Mouse (Mus musculus) embryonic facial prominence, embryonic 15.5 days (tissue): ENCODE measurements around the gene Mrfap1. TPM values are rescaled to one million over a fixed set of nuclear protein-coding genes. Genes with fewer than 3 reads are reported as not detected.
A peak's percentile ranks its signal among the peaks of the same experiment; 100 is the strongest.
"Not testable (repeated sequence)": the region's sequence is repeated elsewhere in the genome, so short reads cannot be mapped to it uniquely, and the experiment has no call there.

ENCODE experiments used
- ATAC-seq: fragments of 200-750 bp; cut with Nextera tagmentation; 2 replicates; pipeline ENCODE4 v1.8.0; 2017; ENCODE audit warnings: low read depth, moderate TSS enrichment; ENCODE audit not compliant: insufficient number of reproducible peaks, low FRiP score, low TSS enrichment
- H3K27ac ChIP-seq: fragments of 300-500 bp; sonication (generic); replicated peaks from 2 replicates; pipeline ENCODE4 v1.5.1; 2015; ENCODE audit warnings: mild to moderate bottlenecking, inconsistent platforms
- H3K27me3 ChIP-seq: fragments of 300-500 bp; sonication (generic); 2 replicates; pipeline ENCODE4 v1.6.1; 2015; ENCODE audit warnings: inconsistent platforms
- H3K36me3 ChIP-seq: fragments of 300-500 bp; sonication (generic); 2 replicates; pipeline ENCODE4 v1.6.1; 2015; ENCODE audit warnings: mild to moderate bottlenecking, inconsistent platforms
- H3K4me1 ChIP-seq: fragments of 300-500 bp; sonication (generic); 2 replicates; pipeline ENCODE4 v1.6.1; 2015; ENCODE audit warnings: inconsistent platforms
- H3K4me2 ChIP-seq: fragments of 300-500 bp; sonication (generic); replicated peaks from 2 replicates; pipeline ENCODE4 v1.6.1; 2015; ENCODE audit warnings: mild to moderate bottlenecking, inconsistent platforms
- H3K4me3 ChIP-seq: fragments of 300-500 bp; sonication (generic); replicated peaks from 2 replicates; pipeline ENCODE4 v1.5.1; 2015; ENCODE audit warnings: mild to moderate bottlenecking, inconsistent platforms
- H3K9ac ChIP-seq: fragments of 300-500 bp; sonication (generic); 2 replicates; pipeline ENCODE4 v1.6.1; 2015; ENCODE audit warnings: inconsistent platforms
- H3K9me3 ChIP-seq: fragments of 300-500 bp; sonication (generic); replicated peaks from 2 replicates; pipeline ENCODE4 v1.6.1; 2016; ENCODE audit warnings: inconsistent platforms
- WGBS: fragments of 180-500 bp; shearing (Covaris S2); methylation state at CpG from one replicate; pipeline ENCODE4 v1.1.7; 2015; 5-methylcytosine and 5-hydroxymethylcytosine counted together
- polyA plus RNA-seq: library from polyadenylated mRNA; unstranded; fragments of >200 nt; fragmentation: Nextera tagmentation; extraction: Ambion mirVana; gene quantifications from 2 replicates; pipeline ENCODE4 v1.2.1, GENCODE M21; 2015

The Mrfap1 gene
- polyA plus RNA-seq, 1 experiment from 2014 or later: 531 TPM

DNA sequence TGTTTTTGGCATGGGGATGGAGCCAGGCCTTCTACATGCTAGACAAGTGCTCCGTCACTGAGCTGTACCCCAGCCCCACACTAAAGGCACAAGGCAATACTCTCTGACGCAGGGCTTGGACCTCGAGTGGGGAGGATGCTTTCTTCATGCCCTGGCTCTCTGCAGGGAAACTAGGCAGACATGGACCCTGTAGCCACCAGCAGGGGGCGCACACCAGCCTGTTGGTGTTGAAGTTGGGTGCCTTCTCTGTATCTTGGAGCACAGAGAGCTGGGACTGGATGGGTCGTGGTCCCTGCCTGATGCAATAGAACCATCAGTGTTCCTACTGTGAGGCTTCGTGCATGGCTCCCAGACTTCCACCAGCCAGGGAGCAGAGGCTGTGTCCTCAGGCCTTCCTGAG is 23.6 kb upstream of the Mrfap1 start:
- 46% methylated on average over 6 of the region's 6 CpGs for WGBS
- H3K4me3 ChIP-seq: no peak overlapping the region
- H3K27me3 ChIP-seq: no peaks in the 10 kb centered on the region
- H3K4me1 ChIP-seq: no peaks in the 10 kb centered on the region
- H3K9ac ChIP-seq: no peak overlapping the region
- no peaks in the 10 kb centered on the region for H3K9me3 ChIP-seq
- H3K4me2 ChIP-seq: no peak overlapping the region
- H3K36me3 ChIP-seq: peaks cover 10% of the 10 kb centered on the region; the same call in 1 of the 2 replicates
- no peak overlapping the region for H3K27ac ChIP-seq
- no peak; the same call in 1 of the 2 replicates for ATAC-seq

DNA sequence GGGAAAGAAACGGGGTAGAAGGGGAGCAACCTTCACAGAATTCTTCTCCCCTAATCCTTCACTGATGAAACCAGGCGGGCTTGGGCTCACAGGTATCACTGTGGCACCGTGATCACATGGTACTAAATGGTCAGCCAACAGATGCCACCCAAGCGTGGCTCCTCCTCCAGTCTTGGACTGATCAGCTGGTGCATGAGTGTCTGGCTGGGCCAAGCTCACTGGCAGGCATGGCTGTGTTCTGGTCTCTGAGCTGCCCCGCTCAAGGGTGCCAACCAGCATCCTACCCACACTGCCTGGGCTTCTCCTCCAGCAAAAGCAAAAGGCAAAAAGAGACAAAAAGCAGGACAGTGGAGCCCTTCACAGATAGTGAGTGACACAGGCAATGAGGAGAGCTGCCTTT is 23.2 kb upstream of the Mrfap1 start:
- WGBS: 90% methylated on average over 5 of the region's 5 CpGs
- Histone ChIP-seq H3K4me2 (no peak overlapping the region), H3K36me3 (peaks cover 10% of the 10 kb centered on the region; the same call in 1 of the 2 replicates), H3K27me3 (no peaks in the 10 kb centered on the region), H3K4me1 (no peaks in the 10 kb centered on the region), H3K9me3 (no peaks in the 10 kb centered on the region), H3K4me3 (no peak overlapping the region), H3K9ac (no peak overlapping the region), H3K27ac (no peak overlapping the region)
- no peak for ATAC-seq

DNA sequence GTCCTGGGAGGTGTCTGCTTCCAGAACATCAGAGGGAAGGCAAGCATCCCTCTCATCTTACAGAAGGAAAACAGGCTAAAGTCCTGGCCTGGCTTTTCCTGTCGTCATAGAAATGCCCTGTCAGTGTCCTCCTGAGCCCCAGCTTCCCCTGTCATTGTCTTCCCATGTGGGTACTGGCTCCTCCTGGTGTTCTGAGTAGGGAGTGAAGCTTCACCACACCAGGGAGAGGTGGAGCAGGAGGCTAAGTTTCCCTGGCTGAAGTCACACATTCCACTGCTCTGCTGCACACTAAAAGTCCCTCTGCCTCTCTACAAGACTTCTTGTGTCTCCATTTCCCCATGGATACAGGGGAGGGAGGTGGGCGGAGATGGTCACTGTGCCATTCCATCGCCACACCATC is 21.2 kb upstream of the Mrfap1 start:
- H3K4me2 ChIP-seq: no peak overlapping the region
- no peaks in the 10 kb centered on the region for H3K4me1 ChIP-seq
- H3K9me3 ChIP-seq: no peaks in the 10 kb centered on the region
- 0 out of 2 replicates have a peak, but pooled peaks cover 3% of the 10 kb centered on the region for H3K36me3 ChIP-seq
- no peak overlapping the region for H3K9ac ChIP-seq
- H3K4me3 ChIP-seq: no peak overlapping the region
- 59% methylated on average over 3 of the region's 3 CpGs for WGBS
- no peak overlapping the region for H3K27ac ChIP-seq
- H3K27me3 ChIP-seq: no peaks in the 10 kb centered on the region
- no peak for ATAC-seq

DNA sequence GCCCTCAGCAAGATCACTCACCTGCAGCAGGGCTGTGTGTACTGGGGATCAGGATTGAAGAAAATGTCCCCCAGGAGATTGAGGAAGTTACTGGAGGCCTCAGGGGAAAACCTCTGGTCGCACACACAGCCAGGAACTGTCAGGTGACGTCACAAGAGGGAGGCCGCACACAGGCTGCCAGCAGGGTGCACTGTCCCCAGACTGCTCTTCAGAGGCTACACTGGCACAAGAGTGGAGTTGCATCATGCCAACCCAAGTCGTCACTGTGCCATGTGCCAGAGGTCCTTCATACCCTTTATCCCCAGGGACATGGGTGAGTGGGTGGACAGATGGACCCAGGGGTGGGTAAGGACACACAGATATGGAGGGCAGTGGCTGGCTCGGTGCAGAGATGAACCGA is 18.0 kb upstream of the Mrfap1 start:
- H3K4me3 ChIP-seq: no peak overlapping the region
- no peaks in the 10 kb centered on the region for H3K36me3 ChIP-seq
- no peaks in the 10 kb centered on the region for H3K27me3 ChIP-seq
- WGBS: 63% methylated on average over 6 of the region's 6 CpGs
- H3K9ac ChIP-seq: no peak overlapping the region
- no peak overlapping the region for H3K4me2 ChIP-seq
- no peaks in the 10 kb centered on the region for H3K4me1 ChIP-seq
- no peaks in the 10 kb centered on the region for H3K9me3 ChIP-seq
- ATAC-seq: no peak
- H3K27ac ChIP-seq: no peak overlapping the region

DNA sequence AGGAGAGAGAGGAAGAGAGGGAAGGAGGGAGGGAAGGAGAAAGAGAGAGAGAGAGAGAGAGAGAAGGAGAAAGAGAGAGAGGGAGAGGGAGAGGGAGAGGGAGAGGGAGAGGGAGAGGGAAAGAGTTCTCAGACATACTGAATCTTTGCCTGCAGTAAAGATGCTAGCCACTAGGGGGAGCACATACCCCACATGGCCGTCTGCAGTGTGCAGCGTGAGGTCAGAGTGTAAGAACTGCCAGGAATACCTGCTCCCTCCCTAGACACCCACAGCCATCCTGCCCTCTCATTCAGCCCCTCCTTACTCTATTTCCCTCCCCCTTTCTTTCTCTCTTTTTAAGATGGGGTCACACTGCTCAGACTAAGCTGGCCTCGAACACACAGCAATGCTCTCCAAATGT is 14.8 kb upstream of the Mrfap1 start:
- ATAC-seq: 0 out of 2 replicates have a peak, but pooled peaks have one; percentile 35
- Histone ChIP-seq H3K4me1 (no peaks in the 10 kb centered on the region), H3K27me3 (no peaks in the 10 kb centered on the region), H3K4me3 (no peak overlapping the region), H3K27ac (no peak overlapping the region), H3K9me3 (no peaks in the 10 kb centered on the region), H3K36me3 (no peaks in the 10 kb centered on the region), H3K9ac (no peak overlapping the region), H3K4me2 (no peak overlapping the region)
- WGBS: 32% methylated on average over 3 of the region's 3 CpGs

DNA sequence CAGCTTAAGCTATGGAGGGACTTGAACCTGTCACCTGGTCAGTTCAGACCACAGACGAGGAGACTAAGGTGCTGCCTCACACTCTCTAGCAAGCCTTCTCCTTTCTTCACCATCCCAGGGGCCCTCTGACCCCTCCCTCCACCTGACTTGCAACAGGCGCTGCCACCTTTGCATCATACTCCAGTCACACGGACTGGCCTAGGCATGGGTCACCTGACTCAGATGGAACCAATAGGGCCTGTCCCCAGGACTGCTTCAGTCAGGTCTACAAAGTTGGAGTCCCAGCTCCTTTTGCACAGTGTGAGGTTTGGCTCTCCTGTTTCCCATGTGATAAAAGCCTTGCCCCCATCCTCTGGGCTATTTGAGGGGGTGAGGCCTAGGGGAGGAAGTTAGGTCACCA is 14.1 kb upstream of the Mrfap1 start:
- Histone ChIP-seq H3K4me3 (no peak overlapping the region), H3K27me3 (no peaks in the 10 kb centered on the region), H3K4me1 (no peaks in the 10 kb centered on the region), H3K36me3 (no peaks in the 10 kb centered on the region), H3K27ac (no peak overlapping the region), H3K9me3 (no peaks in the 10 kb centered on the region), H3K4me2 (no peak overlapping the region), H3K9ac (no peak overlapping the region)
- 74% methylated on average over 3 of the region's 3 CpGs for WGBS
- no peak for ATAC-seq

DNA sequence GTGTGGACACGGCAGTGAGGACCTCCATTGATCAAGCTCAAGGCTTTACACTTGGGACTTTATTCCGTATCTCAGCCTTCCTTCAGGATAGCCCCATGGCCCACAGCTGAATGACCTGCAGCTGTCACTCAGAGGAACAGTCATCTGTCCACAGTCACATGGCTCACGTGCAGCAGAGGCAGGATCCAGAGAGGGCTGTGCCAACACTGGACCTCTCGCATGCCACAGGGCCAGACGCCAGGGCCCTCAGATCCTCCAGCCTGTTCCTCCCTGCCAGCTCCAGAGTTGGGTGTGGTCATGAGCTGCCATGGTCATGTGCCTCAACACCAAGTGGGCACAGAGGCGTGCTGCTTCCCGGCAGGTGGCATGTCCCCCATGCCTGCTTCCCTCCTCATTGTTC is 12.6 kb upstream of the Mrfap1 start:
- no peak overlapping the region for H3K9ac ChIP-seq
- no peak overlapping the region for H3K4me2 ChIP-seq
- no peaks in the 10 kb centered on the region for H3K4me1 ChIP-seq
- H3K27ac ChIP-seq: no peak overlapping the region
- H3K4me3 ChIP-seq: no peak overlapping the region
- no peaks in the 10 kb centered on the region for H3K36me3 ChIP-seq
- no peaks in the 10 kb centered on the region for H3K9me3 ChIP-seq
- ATAC-seq: no peak
- H3K27me3 ChIP-seq: no peaks in the 10 kb centered on the region
- 79% methylated on average over 7 of the region's 7 CpGs for WGBS

DNA sequence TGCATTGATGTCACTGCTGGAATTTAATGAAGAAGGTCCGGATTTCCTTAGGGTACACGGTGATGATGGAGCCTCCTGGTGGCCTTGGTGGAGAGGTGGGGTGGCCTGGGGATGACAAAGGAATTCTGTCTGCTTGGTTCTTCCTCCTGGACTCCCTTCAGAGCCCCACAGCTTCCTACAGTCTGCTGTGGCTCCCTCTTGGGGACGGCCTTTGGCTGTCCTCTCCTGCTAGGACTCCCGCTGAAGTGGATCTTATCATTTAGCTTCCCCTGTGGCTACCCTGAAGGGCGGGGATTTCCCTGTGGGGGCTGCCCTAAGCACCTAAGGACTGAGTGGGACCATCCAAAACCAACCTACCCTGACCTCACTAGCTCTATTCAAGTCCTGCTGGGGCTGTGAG is 10.5 kb upstream of the Mrfap1 start:
- WGBS: 23% methylated on average over 5 of the region's 5 CpGs
- Histone ChIP-seq H3K4me1 (no peaks in the 10 kb centered on the region), H3K36me3 (no peaks in the 10 kb centered on the region), H3K27ac (no peak overlapping the region), H3K4me2 (no peak overlapping the region), H3K9me3 (no peaks in the 10 kb centered on the region), H3K27me3 (no peaks in the 10 kb centered on the region), H3K4me3 (no peak overlapping the region), H3K9ac (no peak overlapping the region)
- no peak for ATAC-seq

DNA sequence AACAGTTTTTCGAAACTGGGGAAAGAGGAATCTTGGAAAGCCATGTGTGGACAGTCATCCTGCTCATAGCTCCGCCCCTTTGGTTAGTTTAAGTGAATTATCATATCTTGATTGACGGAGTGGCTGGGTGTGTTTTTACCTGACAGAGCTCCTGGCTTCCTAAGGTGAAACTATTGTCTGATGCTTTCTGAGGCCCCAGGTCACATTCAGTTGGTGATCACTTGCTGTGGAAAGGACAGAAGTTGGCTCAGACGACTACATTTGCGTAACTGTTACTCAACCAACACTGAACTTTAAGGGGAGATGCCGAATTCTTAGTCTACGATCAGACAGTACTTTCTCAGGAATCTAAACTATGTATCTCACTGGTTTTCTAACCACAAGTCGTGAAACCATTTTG is 719 bp upstream of the Mrfap1 start:
- WGBS: 34% methylated on average over 8 of the region's 8 CpGs
- Histone ChIP-seq H3K9ac (no peak overlapping the region), H3K36me3 (peaks cover 16% of the 10 kb centered on the region; the same call in 1 of the 2 replicates), H3K4me3 (peak overlapping the region; percentile 67), H3K27ac (peak overlapping the region; percentile 86), H3K4me2 (peak overlapping the region; percentile 71), H3K9me3 (no peaks in the 10 kb centered on the region), H3K4me1 (peaks cover 12% of the 10 kb centered on the region), H3K27me3 (0 out of 2 replicates have a peak, but pooled peaks cover 4% of the 10 kb centered on the region)
- no peak for ATAC-seq

DNA sequence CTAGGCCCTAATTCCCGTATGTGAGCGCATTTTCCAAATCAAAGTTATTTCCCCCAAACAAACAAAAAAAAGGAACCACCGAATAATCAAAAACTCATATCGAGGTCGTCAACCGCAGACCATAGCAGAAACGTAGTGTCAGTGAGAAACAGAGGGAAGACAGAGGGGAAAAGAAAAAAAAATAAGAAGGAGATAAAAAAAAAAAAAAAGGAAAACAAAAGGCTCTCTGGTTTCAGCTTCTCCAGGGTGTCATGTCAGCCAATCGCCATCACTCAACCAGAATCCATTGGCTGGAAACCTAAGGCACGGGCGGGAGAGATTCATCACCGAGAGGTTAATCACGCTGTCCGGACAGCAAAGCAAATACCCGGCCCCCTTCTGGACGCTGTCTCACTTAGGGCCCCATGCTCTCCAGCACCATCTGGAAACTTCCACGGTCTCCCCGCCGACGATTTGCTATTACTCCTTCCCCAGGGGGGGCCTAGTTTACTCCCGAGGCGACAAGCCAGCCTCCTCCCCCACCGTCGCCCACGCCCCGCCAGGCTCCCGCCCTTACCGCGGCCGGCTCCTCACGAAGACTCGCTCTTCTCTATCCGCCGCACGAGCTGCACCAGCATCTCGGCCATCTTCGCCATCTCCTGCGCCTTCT is 801 bp downstream of the Mrfap1 start:
- H3K4me2 ChIP-seq: peak overlapping the region; percentile 71
- ATAC-seq: peak; percentile 63
- H3K4me3 ChIP-seq: peak overlapping the region; percentile 67
- peak overlapping the region; percentile 98 for H3K27ac ChIP-seq
- H3K27me3 ChIP-seq, H3K9me3 ChIP-seq: not testable (repeated sequence)
- peaks cover 16% of the 10 kb centered on the region; the same call in 1 of the 2 replicates for H3K36me3 ChIP-seq
- peak overlapping the region; percentile 68 for H3K9ac ChIP-seq
- H3K4me1 ChIP-seq: peaks cover 12% of the 10 kb centered on the region
- WGBS: 3% methylated on average over 35 of the region's 37 CpGs

DNA sequence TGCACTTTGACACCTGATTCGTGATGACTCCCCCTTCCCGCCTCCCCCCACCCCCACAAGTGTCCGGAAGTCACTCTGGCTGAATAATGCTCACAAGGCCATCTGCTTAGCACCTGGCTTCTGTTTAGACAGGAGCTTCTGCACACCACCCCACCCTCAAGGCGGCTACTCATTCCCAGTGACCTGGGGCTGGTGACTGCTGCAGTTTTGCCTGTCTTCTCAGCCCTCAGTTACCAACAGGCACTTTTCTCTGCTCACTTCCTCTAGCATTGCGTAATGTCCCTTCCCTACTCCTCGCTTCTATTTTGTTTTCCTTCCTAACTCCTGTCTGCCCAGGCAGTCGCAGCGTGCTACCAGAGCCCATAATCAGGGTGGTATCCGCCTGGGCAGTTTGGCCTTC is 4.7 kb downstream of the Mrfap1 start:
- peaks cover 16% of the 10 kb centered on the region; the same call in 1 of the 2 replicates for H3K36me3 ChIP-seq
- H3K4me1 ChIP-seq: peaks cover 7% of the 10 kb centered on the region
- no peak overlapping the region for H3K9ac ChIP-seq
- WGBS: 75% methylated on average over 9 of the region's 9 CpGs
- H3K27ac ChIP-seq: no peak overlapping the region
- H3K4me2 ChIP-seq: no peak overlapping the region
- no peak for ATAC-seq
- H3K27me3 ChIP-seq: no peaks in the 10 kb centered on the region
- no peak overlapping the region for H3K4me3 ChIP-seq
- no peaks in the 10 kb centered on the region for H3K9me3 ChIP-seq

DNA sequence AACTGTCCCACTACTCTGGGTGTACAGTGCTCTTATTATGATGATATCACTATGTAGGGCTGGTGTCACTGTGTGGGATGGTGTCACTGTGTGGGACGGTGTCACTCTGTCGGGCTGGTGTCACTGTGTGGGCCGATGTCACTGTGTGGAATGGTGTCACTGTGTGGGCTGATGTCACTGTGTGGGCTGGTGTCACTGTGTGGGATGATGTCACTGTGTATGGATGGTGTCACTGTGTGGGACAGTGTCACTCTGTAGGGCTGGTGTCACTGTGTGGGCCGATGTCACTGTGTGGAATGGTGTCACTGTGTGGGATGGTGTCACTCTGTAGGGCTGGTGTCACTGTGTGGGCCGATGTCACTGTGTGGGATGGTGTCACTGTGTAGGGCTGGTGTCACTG is 10.5 kb downstream of the Mrfap1 start:
- ATAC-seq: no peak
- H3K27ac ChIP-seq: no peak overlapping the region
- no peaks in the 10 kb centered on the region for H3K4me1 ChIP-seq
- WGBS: 96% methylated on average over 5 of the region's 5 CpGs
- no peak overlapping the region for H3K4me2 ChIP-seq
- H3K27me3 ChIP-seq: no peaks in the 10 kb centered on the region
- H3K4me3 ChIP-seq: no peak overlapping the region
- no peaks in the 10 kb centered on the region for H3K9me3 ChIP-seq
- no peak overlapping the region for H3K9ac ChIP-seq
- H3K36me3 ChIP-seq: no peaks in the 10 kb centered on the region
